Mouse (Mus musculus) hindbrain, embryonic 12.5 days (tissue): ENCODE data around the gene Dyrk1a. TPM values are rescaled to one million over a fixed set of nuclear protein-coding genes. Genes with fewer than 3 reads are reported as not detected.
A peak's percentile ranks its signal among the peaks of the same experiment; 100 is the strongest.

Experiments
- ATAC-seq: fragments of 200-750 bp; cut with Nextera tagmentation; 2 replicates; pipeline ENCODE4 v1.8.0; 2017; ENCODE audit warnings: moderate TSS enrichment; ENCODE audit not compliant: low FRiP score
- H3K27ac ChIP-seq: fragments of 300-500 bp; sonication (generic); 2 replicates; pipeline ENCODE4 v1.5.1; 2016; ENCODE audit warnings: mild to moderate bottlenecking
- H3K27me3 ChIP-seq: fragments of 300-500 bp; sonication (generic); 2 replicates; pipeline ENCODE4 v1.6.1; 2016; ENCODE audit warnings: mild to moderate bottlenecking
- H3K36me3 ChIP-seq: fragments of 300-500 bp; sonication (generic); 2 replicates; pipeline ENCODE4 v1.6.1; 2016; ENCODE audit warnings: mild to moderate bottlenecking
- H3K4me1 ChIP-seq: fragments of 300-500 bp; sonication (generic); 2 replicates; pipeline ENCODE4 v1.6.1; 2016
- H3K4me2 ChIP-seq: fragments of 300-500 bp; sonication (generic); replicated peaks from 2 replicates; pipeline ENCODE4 v1.6.1; 2016; ENCODE audit warnings: mild to moderate bottlenecking
- H3K4me3 ChIP-seq: fragments of 300-500 bp; sonication (generic); 2 replicates; pipeline ENCODE4 v1.5.1; 2016; ENCODE audit warnings: mild to moderate bottlenecking
- H3K9ac ChIP-seq: fragments of 300-500 bp; sonication (generic); 2 replicates; pipeline ENCODE4 v1.6.1; 2016; ENCODE audit warnings: mild to moderate bottlenecking, moderate library complexity
- H3K9me3 ChIP-seq: fragments of 300-500 bp; sonication (generic); replicated peaks from 2 replicates; pipeline ENCODE4 v1.6.1; 2016; ENCODE audit warnings: mild to moderate bottlenecking
- WGBS: fragments of 180-500 bp; shearing (Covaris S2); methylation state at CpG from one replicate; pipeline ENCODE4 v1.1.7; 2016; 5-methylcytosine and 5-hydroxymethylcytosine counted together
- polyA plus RNA-seq: library from polyadenylated mRNA; unstranded; fragments of >200 nt; fragmentation: Nextera tagmentation; extraction: Ambion mirVana; gene quantifications from 2 replicates; pipeline ENCODE4 v1.2.1, GENCODE M21; 2016

The Dyrk1a gene
- polyA plus RNA-seq, 1 experiment from 2014 or later: 9.9 TPM

GRCm38 (mm10) chr16:94628976-94629729 lies 59.3 kb downstream of the Dyrk1a start:
- Histone ChIP-seq H3K4me1 (peaks cover 30% of the 10 kb centered on the region), H3K36me3 (no peaks in the 10 kb centered on the region), H3K4me2 (no peak overlapping the region), H3K9me3 (no peaks in the 10 kb centered on the region), H3K27me3 (no peaks in the 10 kb centered on the region), H3K9ac (no peak overlapping the region), H3K4me3 (no peak overlapping the region), H3K27ac (no peak overlapping the region)
- WGBS: 89% methylated on average over 9 of the region's 9 CpGs
- ATAC-seq: no peak

- peaks cover 29% of the 10 kb centered on the region for H3K4me1 ChIP-seq
- no peaks in the 10 kb centered on the region for H3K36me3 ChIP-seq
- H3K27ac ChIP-seq: no peak overlapping the region
- no peak overlapping the region for H3K4me2 ChIP-seq
- H3K9me3 ChIP-seq: no peaks in the 10 kb centered on the region
- no peak overlapping the region for H3K4me3 ChIP-seq
- no peaks in the 10 kb centered on the region for H3K27me3 ChIP-seq
- ATAC-seq: peak; percentile 95
- WGBS: 14% methylated on average over 5 of the region's 5 CpGs
- no peak overlapping the region for H3K9ac ChIP-seq
These were observed 62.2 kb downstream of the Dyrk1a start for GRCm38 (mm10) chr16:94631984-94632383.

- H3K9ac ChIP-seq: no peak overlapping the region
- H3K36me3 ChIP-seq: no peaks in the 10 kb centered on the region
- peak; percentile 19; the same call in 1 of the 2 replicates for ATAC-seq
- no peaks in the 10 kb centered on the region for H3K27me3 ChIP-seq
- no peaks in the 10 kb centered on the region for H3K9me3 ChIP-seq
- no peak overlapping the region for H3K4me3 ChIP-seq
- no peak overlapping the region for H3K4me2 ChIP-seq
- WGBS: 72% methylated on average over 6 of the region's 6 CpGs
- H3K27ac ChIP-seq: peak overlapping the region; percentile 45
- peaks cover 26% of the 10 kb centered on the region for H3K4me1 ChIP-seq
These were observed 62.7 kb downstream of the Dyrk1a start for GRCm38 (mm10) chr16:94632424-94632963.

GRCm38 (mm10) chr16:94633012-94633411 lies 63.2 kb downstream of the Dyrk1a start:
- Histone ChIP-seq H3K4me2 (no peak overlapping the region), H3K9ac (no peak overlapping the region), H3K27me3 (no peaks in the 10 kb centered on the region), H3K9me3 (no peaks in the 10 kb centered on the region), H3K27ac (peak overlapping the region; percentile 48; the same call in 1 of the 2 replicates), H3K36me3 (no peaks in the 10 kb centered on the region), H3K4me3 (no peak overlapping the region), H3K4me1 (peaks cover 23% of the 10 kb centered on the region)
- peak; percentile 38; the same call in 1 of the 2 replicates for ATAC-seq
- WGBS: 66% methylated on average over 4 of the region's 6 CpGs

- no peaks in the 10 kb centered on the region for H3K9me3 ChIP-seq
- H3K4me2 ChIP-seq: no peak overlapping the region
- H3K4me3 ChIP-seq: no peak overlapping the region
- 87% methylated on average over 10 of the region's 10 CpGs for WGBS
- peaks cover 16% of the 10 kb centered on the region for H3K4me1 ChIP-seq
- no peaks in the 10 kb centered on the region for H3K36me3 ChIP-seq
- no peak for ATAC-seq
- no peaks in the 10 kb centered on the region for H3K27me3 ChIP-seq
- peak overlapping the region; percentile 32; the same call in 1 of the 2 replicates for H3K27ac ChIP-seq
- H3K9ac ChIP-seq: no peak overlapping the region
These were observed 67.6 kb downstream of the Dyrk1a start for GRCm38 (mm10) chr16:94637423-94637822.

GRCm38 (mm10) chr16:94641799-94642198 lies 72.0 kb downstream of the Dyrk1a start:
- Histone ChIP-seq H3K36me3 (no peaks in the 10 kb centered on the region), H3K4me3 (no peak overlapping the region), H3K4me1 (peaks cover 11% of the 10 kb centered on the region; the same call in 1 of the 2 replicates), H3K9ac (no peak overlapping the region), H3K9me3 (no peaks in the 10 kb centered on the region), H3K27ac (no peak overlapping the region), H3K27me3 (no peaks in the 10 kb centered on the region), H3K4me2 (no peak overlapping the region)
- 97% methylated on average over 2 of the region's 2 CpGs for WGBS
- no peak for ATAC-seq

GRCm38 (mm10) chr16:94647153-94647552 lies 77.3 kb downstream of the Dyrk1a start:
- Histone ChIP-seq H3K27me3 (no peaks in the 10 kb centered on the region), H3K4me1 (peaks cover 9% of the 10 kb centered on the region), H3K4me2 (no peak overlapping the region), H3K36me3 (no peaks in the 10 kb centered on the region), H3K27ac (no peak overlapping the region), H3K4me3 (no peak overlapping the region), H3K9me3 (no peaks in the 10 kb centered on the region), H3K9ac (no peak overlapping the region)
- 81% methylated on average over 5 of the region's 5 CpGs for WGBS
- no peak for ATAC-seq

GRCm38 (mm10) chr16:94647925-94648324 lies 78.1 kb downstream of the Dyrk1a start:
- Histone ChIP-seq H3K4me3 (no peak overlapping the region), H3K4me1 (peaks cover 9% of the 10 kb centered on the region), H3K9me3 (no peaks in the 10 kb centered on the region), H3K36me3 (no peaks in the 10 kb centered on the region), H3K27ac (no peak overlapping the region), H3K4me2 (no peak overlapping the region), H3K9ac (no peak overlapping the region), H3K27me3 (no peaks in the 10 kb centered on the region)
- no peak for ATAC-seq
- WGBS: 84% methylated on average over 2 of the region's 2 CpGs

GRCm38 (mm10) chr16:94649861-94650260 lies 80.1 kb downstream of the Dyrk1a start:
- ATAC-seq: no peak
- no peak overlapping the region for H3K27ac ChIP-seq
- 91% methylated on average over 3 of the region's 3 CpGs for WGBS
- H3K9me3 ChIP-seq: no peaks in the 10 kb centered on the region
- no peak overlapping the region for H3K4me3 ChIP-seq
- H3K27me3 ChIP-seq: no peaks in the 10 kb centered on the region
- H3K4me2 ChIP-seq: no peak overlapping the region
- H3K4me1 ChIP-seq: peaks cover 9% of the 10 kb centered on the region
- no peak overlapping the region for H3K9ac ChIP-seq
- H3K36me3 ChIP-seq: no peaks in the 10 kb centered on the region

GRCm38 (mm10) chr16:94652091-94652713 lies 82.4 kb downstream of the Dyrk1a start:
- 77% methylated on average over 4 of the region's 4 CpGs for WGBS
- Histone ChIP-seq H3K4me2 (no peak overlapping the region), H3K27ac (peak overlapping the region; percentile 24; the same call in 1 of the 2 replicates), H3K27me3 (no peaks in the 10 kb centered on the region), H3K36me3 (no peaks in the 10 kb centered on the region), H3K4me1 (peaks cover 10% of the 10 kb centered on the region), H3K4me3 (no peak overlapping the region), H3K9ac (no peak overlapping the region), H3K9me3 (no peaks in the 10 kb centered on the region)
- no peak for ATAC-seq

- Histone ChIP-seq H3K4me2 (no peak overlapping the region), H3K9me3 (no peaks in the 10 kb centered on the region), H3K4me3 (no peak overlapping the region), H3K4me1 (peaks cover 8% of the 10 kb centered on the region), H3K9ac (no peak overlapping the region), H3K36me3 (no peaks in the 10 kb centered on the region), H3K27me3 (no peaks in the 10 kb centered on the region), H3K27ac (no peak overlapping the region)
- no peak for ATAC-seq
- 58% methylated on average over 6 of the region's 6 CpGs for WGBS
These were observed 85.3 kb downstream of the Dyrk1a start for GRCm38 (mm10) chr16:94655083-94655482.

- Histone ChIP-seq H3K27ac (no peak overlapping the region), H3K4me3 (no peak overlapping the region), H3K9me3 (no peaks in the 10 kb centered on the region), H3K27me3 (no peaks in the 10 kb centered on the region), H3K4me1 (peaks cover 8% of the 10 kb centered on the region), H3K36me3 (no peaks in the 10 kb centered on the region), H3K4me2 (no peak overlapping the region), H3K9ac (no peak overlapping the region)
- 88% methylated on average over 7 of the region's 7 CpGs for whole genome bisulfite sequencing
- no peak for ATAC-seq
These were observed 87.1 kb downstream of the Dyrk1a start for GRCm38 (mm10) chr16:94656891-94657290.
